Mouse (Mus musculus): ENCODE data around the gene Prss54. TPM values are rescaled to one million over a fixed set of nuclear protein-coding genes. Genes with fewer than 3 reads are reported as not detected.

Prss54 gene
- polyA plus RNA-seq, 1 experiment from 2014 or later, result not detected

DNA sequence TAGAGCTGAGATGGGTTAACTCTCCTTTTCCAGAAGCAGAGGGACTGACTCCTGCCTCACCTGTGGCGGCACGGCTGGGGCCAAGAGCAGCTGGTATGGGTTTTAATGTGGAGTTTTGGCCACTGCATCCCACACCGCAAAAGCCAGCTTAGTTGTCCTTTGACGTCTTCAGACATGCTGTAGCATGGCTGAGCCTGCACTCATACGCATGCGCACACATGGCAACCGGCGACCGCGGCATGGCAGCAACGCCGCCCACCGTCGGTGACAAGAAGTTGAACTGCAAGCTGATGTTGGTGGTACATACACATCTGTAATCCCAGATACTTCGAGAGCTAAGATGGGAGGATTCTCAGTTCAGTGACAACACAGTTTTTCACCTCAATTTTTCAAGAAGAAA is 25.2 kb upstream of the Prss54 start:
- no peak overlapping the region for H3K4me2 ChIP-seq (replicated peaks; ENCODE audit: low read depth, low read length)
- H3K4me1 ChIP-seq (ENCODE audit: control insufficient read depth, insufficient read depth, low read length), result no peaks in the 10 kb centered on the region
- no peak overlapping the region for H3K27ac ChIP-seq (ENCODE audit: low read depth, low read length)
- H3K36me3 ChIP-seq (ENCODE audit: control insufficient read depth, insufficient read depth, low read length), result no peaks in the 10 kb centered on the region
- ATAC-seq (ENCODE audit: low FRiP score, low TSS enrichment), result no peak
- WGBS, result 83% methylated on average over 15 of the region's 15 CpGs
- no peak overlapping the region for H3K4me3 ChIP-seq (ENCODE audit: low read length)
- H3K9ac ChIP-seq (ENCODE audit: low read depth, low read length), result no peak overlapping the region
- no peaks in the 10 kb centered on the region for H3K9me3 ChIP-seq (ENCODE audit: control insufficient read depth, low read length)
- H3K27me3 ChIP-seq (ENCODE audit: control insufficient read depth, insufficient read depth, low read length), result no peaks in the 10 kb centered on the region

GRCm38 (mm10) chr8:95599861-95600260 is 23.7 kb upstream of the Prss54 start:
- no peak for ATAC-seq (ENCODE audit: low FRiP score, low TSS enrichment)
- no peak overlapping the region for H3K27ac ChIP-seq (ENCODE audit: low read depth, low read length)
- H3K4me1 ChIP-seq (ENCODE audit: control insufficient read depth, insufficient read depth, low read length), result no peaks in the 10 kb centered on the region
- no peaks in the 10 kb centered on the region for H3K9me3 ChIP-seq (ENCODE audit: control insufficient read depth, low read length)
- no peak overlapping the region for H3K9ac ChIP-seq (ENCODE audit: low read depth, low read length)
- no peak overlapping the region for H3K4me3 ChIP-seq (ENCODE audit: low read length)
- 12% methylated on average over 11 of the region's 11 CpGs for WGBS
- H3K27me3 ChIP-seq (ENCODE audit: control insufficient read depth, insufficient read depth, low read length), result no peaks in the 10 kb centered on the region
- no peak overlapping the region for H3K4me2 ChIP-seq (replicated peaks; ENCODE audit: low read depth, low read length)
- no peaks in the 10 kb centered on the region for H3K36me3 ChIP-seq (ENCODE audit: control insufficient read depth, insufficient read depth, low read length)

DNA sequence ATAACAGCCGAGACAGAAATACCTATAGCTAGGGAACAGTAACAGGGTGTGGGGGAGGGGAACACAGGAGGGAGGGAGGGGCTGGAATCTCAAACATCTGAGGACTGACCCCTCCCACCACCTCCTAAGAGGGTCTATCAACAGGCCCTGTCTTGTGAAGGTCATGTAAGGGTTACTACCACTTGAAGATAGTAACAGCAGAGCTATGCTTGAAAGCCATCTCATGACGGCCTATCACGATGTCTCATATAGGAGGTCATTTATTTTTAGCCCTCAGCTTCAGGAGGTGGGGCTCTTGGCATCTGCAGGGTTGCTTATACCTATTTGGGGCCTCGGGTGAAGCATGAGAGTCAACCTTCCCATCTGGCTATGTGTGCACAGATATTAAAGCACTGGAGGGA is 20.7 kb upstream of the Prss54 start:
- H3K27ac ChIP-seq (ENCODE audit: low read depth, low read length), result no peak overlapping the region
- no peak overlapping the region for H3K4me2 ChIP-seq (replicated peaks; ENCODE audit: low read depth, low read length)
- no peak overlapping the region for H3K9ac ChIP-seq (ENCODE audit: low read depth, low read length)
- WGBS, result 58% methylated on average over 4 of the region's 4 CpGs
- H3K9me3 ChIP-seq (ENCODE audit: control insufficient read depth, low read length), result no peaks in the 10 kb centered on the region
- H3K27me3 ChIP-seq (ENCODE audit: control insufficient read depth, insufficient read depth, low read length), result no peaks in the 10 kb centered on the region
- no peak overlapping the region for H3K4me3 ChIP-seq (ENCODE audit: low read length)
- no peaks in the 10 kb centered on the region for H3K4me1 ChIP-seq (ENCODE audit: control insufficient read depth, insufficient read depth, low read length)
- no peaks in the 10 kb centered on the region for H3K36me3 ChIP-seq (ENCODE audit: control insufficient read depth, insufficient read depth, low read length)
- no peak for ATAC-seq (ENCODE audit: low FRiP score, low TSS enrichment)

- no peak overlapping the region for H3K27ac ChIP-seq (ENCODE audit: low read depth, low read length)
- H3K9me3 ChIP-seq (ENCODE audit: control insufficient read depth, low read length), result no peaks in the 10 kb centered on the region
- H3K4me3 ChIP-seq (ENCODE audit: low read length), result no peak overlapping the region
- no peaks in the 10 kb centered on the region for H3K27me3 ChIP-seq (ENCODE audit: control insufficient read depth, insufficient read depth, low read length)
- ATAC-seq (ENCODE audit: low FRiP score, low TSS enrichment), result no peak
- no peaks in the 10 kb centered on the region for H3K4me1 ChIP-seq (ENCODE audit: control insufficient read depth, insufficient read depth, low read length)
- no peak overlapping the region for H3K9ac ChIP-seq (ENCODE audit: low read depth, low read length)
- no peaks in the 10 kb centered on the region for H3K36me3 ChIP-seq (ENCODE audit: control insufficient read depth, insufficient read depth, low read length)
- H3K4me2 ChIP-seq (replicated peaks; ENCODE audit: low read depth, low read length), result no peak overlapping the region
- 82% methylated on average over 14 of the region's 14 CpGs for WGBS
These were observed 19.0 kb upstream of the Prss54 start for GRCm38 (mm10) chr8:95595131-95595530.

DNA sequence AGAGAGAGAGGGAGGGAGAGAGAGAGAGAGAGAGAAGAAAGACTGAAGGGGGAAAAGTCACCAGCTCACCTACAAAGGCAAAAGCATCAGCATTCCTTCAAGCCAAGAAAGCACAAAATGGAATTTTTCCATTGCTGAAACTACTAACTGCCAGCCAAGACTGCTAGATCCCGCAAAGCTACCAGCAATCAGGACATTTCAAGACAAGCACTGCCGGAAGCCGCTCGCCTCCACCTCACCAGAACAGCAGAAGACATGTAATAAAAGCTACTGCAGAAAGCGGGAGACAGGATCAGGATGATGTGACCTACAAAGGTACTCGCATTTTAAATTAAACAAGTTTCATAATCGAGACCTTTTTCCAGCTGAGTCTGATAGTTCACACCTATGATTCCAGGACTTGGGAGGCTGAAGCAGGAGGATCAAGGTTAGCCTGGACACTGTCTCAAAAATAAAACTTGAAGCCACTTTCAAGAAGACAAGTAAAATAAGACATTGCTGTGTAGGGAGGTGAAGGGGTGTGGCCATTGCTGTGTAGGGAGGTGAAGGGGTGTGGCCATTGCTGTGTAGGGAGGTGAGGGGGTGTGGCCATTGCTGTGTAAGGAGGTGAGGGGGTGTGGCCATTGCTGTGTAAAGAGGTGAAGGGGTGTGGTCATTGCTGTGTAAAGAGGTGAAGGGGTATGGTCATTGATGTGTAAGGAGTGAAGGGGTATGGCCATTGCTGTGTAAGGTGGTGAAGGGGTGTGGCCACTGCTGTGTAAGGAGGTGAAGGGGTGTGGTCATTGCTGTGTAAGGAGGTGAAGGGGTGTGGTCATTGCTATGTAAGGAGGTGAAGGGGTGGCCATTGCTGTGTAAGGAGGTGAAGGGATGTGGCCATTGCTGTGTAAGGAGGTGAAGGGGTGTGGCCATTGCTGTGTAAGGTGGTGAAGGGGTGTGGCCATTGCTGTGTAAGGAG is 17.6 kb upstream of the Prss54 start:
- H3K4me3 ChIP-seq (ENCODE audit: low read length), result no peak overlapping the region
- H3K9me3 ChIP-seq (ENCODE audit: control insufficient read depth, low read length), result no peaks in the 10 kb centered on the region
- H3K4me1 ChIP-seq (ENCODE audit: control insufficient read depth, insufficient read depth, low read length), result no peaks in the 10 kb centered on the region
- H3K36me3 ChIP-seq (ENCODE audit: control insufficient read depth, insufficient read depth, low read length), result no peaks in the 10 kb centered on the region
- 92% methylated on average over 7 of the region's 7 CpGs for WGBS
- H3K4me2 ChIP-seq (replicated peaks; ENCODE audit: low read depth, low read length), result no peak overlapping the region
- no peaks in the 10 kb centered on the region for H3K27me3 ChIP-seq (ENCODE audit: control insufficient read depth, insufficient read depth, low read length)
- no peak overlapping the region for H3K9ac ChIP-seq (ENCODE audit: low read depth, low read length)
- no peak for ATAC-seq (ENCODE audit: low FRiP score, low TSS enrichment)
- H3K27ac ChIP-seq (ENCODE audit: low read depth, low read length), result no peak overlapping the region

DNA sequence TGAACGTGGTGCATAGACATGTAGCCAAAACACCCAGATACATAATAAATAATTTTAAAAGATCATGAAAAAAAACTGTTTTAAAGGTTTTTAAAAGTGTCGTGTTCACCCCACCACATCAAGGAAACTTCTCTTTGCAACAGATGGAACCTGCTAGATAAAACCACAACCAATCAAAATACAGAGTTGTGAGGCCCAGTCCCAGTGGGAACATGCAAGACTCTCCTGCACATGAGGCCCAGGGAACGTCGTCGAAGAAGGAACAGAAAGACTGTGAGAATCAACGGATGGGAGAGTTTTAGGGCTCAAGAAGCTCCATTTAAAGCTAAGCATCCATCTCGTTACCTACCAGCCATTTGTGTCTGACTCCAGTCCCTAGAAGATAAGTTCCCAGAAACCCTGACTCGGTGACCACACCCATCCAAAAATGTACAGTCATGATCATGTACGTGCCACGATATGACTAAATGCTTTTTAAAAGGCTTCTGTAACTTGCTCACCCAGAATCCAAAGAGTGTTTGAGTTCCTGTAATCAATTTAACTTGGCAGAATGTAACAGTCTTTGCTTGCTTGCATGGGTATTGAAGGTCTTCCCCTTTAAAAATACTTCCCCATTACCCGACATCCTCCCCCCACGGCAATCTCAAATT is 16.1 kb upstream of the Prss54 start:
- Histone ChIP-seq H3K27ac (ENCODE audit: low read depth, low read length) (no peak overlapping the region), H3K9me3 (ENCODE audit: control insufficient read depth, low read length) (no peaks in the 10 kb centered on the region), H3K36me3 (ENCODE audit: control insufficient read depth, insufficient read depth, low read length) (no peaks in the 10 kb centered on the region), H3K4me2 (replicated peaks; ENCODE audit: low read depth, low read length) (no peak overlapping the region), H3K27me3 (ENCODE audit: control insufficient read depth, insufficient read depth, low read length) (no peaks in the 10 kb centered on the region), H3K4me3 (ENCODE audit: low read length) (no peak overlapping the region), H3K9ac (ENCODE audit: low read depth, low read length) (no peak overlapping the region), H3K4me1 (ENCODE audit: control insufficient read depth, insufficient read depth, low read length) (no peaks in the 10 kb centered on the region)
- ATAC-seq (ENCODE audit: low FRiP score, low TSS enrichment), result no peak
- 85% methylated on average over 12 of the region's 12 CpGs for WGBS

GRCm38 (mm10) chr8:95590539-95590938 is 14.4 kb upstream of the Prss54 start:
- Histone ChIP-seq H3K9ac (ENCODE audit: low read depth, low read length) (no peak overlapping the region), H3K4me3 (ENCODE audit: low read length) (no peak overlapping the region), H3K4me1 (ENCODE audit: control insufficient read depth, insufficient read depth, low read length) (no peaks in the 10 kb centered on the region), H3K9me3 (ENCODE audit: control insufficient read depth, low read length) (no peaks in the 10 kb centered on the region), H3K27ac (ENCODE audit: low read depth, low read length) (no peak overlapping the region), H3K36me3 (ENCODE audit: control insufficient read depth, insufficient read depth, low read length) (no peaks in the 10 kb centered on the region), H3K4me2 (replicated peaks; ENCODE audit: low read depth, low read length) (no peak overlapping the region), H3K27me3 (ENCODE audit: control insufficient read depth, insufficient read depth, low read length) (no peaks in the 10 kb centered on the region)
- no peak for ATAC-seq (ENCODE audit: low FRiP score, low TSS enrichment)
- WGBS, result 85% methylated on average over 4 of the region's 4 CpGs

DNA sequence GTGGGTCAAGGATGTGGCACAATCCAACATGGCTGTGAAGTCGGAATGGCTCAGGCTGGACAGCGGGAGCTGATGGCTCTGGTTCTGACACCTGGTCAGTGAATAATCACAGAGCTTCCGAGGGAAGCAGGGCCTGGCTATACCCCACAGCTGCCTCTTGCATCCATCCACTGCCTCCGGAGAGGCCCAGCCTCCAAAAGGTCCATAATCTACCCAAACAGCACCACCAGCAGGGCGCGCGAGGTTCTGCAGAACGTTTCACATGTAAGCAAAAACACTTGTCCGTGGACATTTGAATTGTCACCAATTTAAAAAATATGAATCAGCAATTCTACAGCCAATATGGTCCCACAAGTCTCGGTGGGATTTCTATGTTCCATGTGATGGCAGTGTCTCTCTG is 13.1 kb upstream of the Prss54 start:
- no peak overlapping the region for H3K4me3 ChIP-seq (ENCODE audit: low read length)
- WGBS, result 66% methylated on average over 10 of the region's 10 CpGs
- no peak for ATAC-seq (ENCODE audit: low FRiP score, low TSS enrichment)

DNA sequence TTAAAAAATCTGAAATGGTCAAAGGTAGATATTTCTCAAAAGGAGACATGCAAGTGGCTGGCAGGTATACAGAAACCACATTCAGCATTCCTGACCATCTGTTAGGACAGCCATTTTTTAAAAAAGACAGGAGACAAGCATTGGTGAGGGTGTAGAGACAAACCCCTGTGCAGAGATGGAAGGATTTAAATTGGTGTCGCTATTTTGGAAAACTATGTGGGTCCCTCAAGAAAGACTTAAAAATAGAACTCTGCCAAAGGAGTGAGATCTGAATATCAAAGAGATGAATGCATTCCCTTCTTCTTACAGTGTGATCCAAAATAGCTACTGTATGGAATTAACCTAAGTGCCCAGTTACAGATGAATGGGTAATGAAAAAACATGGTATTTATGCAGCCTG is 11.2 kb upstream of the Prss54 start:
- WGBS, result 85% methylated on average over 1 of the region's 1 CpGs
- Histone ChIP-seq H3K36me3 (ENCODE audit: control insufficient read depth, insufficient read depth, low read length) (no peaks in the 10 kb centered on the region), H3K27ac (ENCODE audit: low read depth, low read length) (no peak overlapping the region), H3K4me2 (replicated peaks; ENCODE audit: low read depth, low read length) (no peak overlapping the region), H3K27me3 (ENCODE audit: control insufficient read depth, insufficient read depth, low read length) (no peaks in the 10 kb centered on the region), H3K9ac (ENCODE audit: low read depth, low read length) (no peak overlapping the region), H3K4me3 (ENCODE audit: low read length) (no peak overlapping the region), H3K9me3 (ENCODE audit: control insufficient read depth, low read length) (no peaks in the 10 kb centered on the region), H3K4me1 (ENCODE audit: control insufficient read depth, insufficient read depth, low read length) (no peaks in the 10 kb centered on the region)
- ATAC-seq (ENCODE audit: low FRiP score, low TSS enrichment), result no peak

More for the DNA sequence above, 13.1 kb upstream of the Prss54 start:
- H3K36me3 ChIP-seq (ENCODE audit: control insufficient read depth, insufficient read depth, low read length), result no peaks in the 10 kb centered on the region
- no peaks in the 10 kb centered on the region for H3K4me1 ChIP-seq (ENCODE audit: control insufficient read depth, insufficient read depth, low read length)
- no peak overlapping the region for H3K4me2 ChIP-seq (replicated peaks; ENCODE audit: low read depth, low read length)
- no peak overlapping the region for H3K9ac ChIP-seq (ENCODE audit: low read depth, low read length)
- H3K27me3 ChIP-seq (ENCODE audit: control insufficient read depth, insufficient read depth, low read length), result no peaks in the 10 kb centered on the region
- no peak overlapping the region for H3K27ac ChIP-seq (ENCODE audit: low read depth, low read length)
- H3K9me3 ChIP-seq (ENCODE audit: control insufficient read depth, low read length), result no peaks in the 10 kb centered on the region

Data from kidney, embryonic 14.5 days (tissue).